ENCODE assay signal across 28 mouse cellular contexts in genomic region chr12:7054575-7054974, GRCm38 (mm10).
A peak's percentile ranks its signal among the peaks of the same experiment; 100 is the strongest.
DNase-seq lines count a peak whose midpoint lies in the region; ATAC-seq and TF ChIP-seq lines count a peak whose summit lies in the region.
"Had no signal": no experiment of that assay in that cellular context is flagged by ENCODE, and none has a peak within 500 bp of the region (broad histone marks: within the 10 kb centered on the region; RNA-seq: fewer than 3 reads in every experiment).

No protein-coding gene starts in this region.

- H3K4me2 ChIP-seq in hindbrain, embryonic 14.5 days (replicated peaks): no peak overlapping the region
- no peak overlapping the region for H3K4me2 ChIP-seq in hindbrain, embryonic 11.5 days (replicated peaks; ENCODE audit: low read depth, low read length)
- H3K4me2 ChIP-seq: embryonic facial prominence, embryonic 13.5 days; forebrain, embryonic 13.5 days; heart, embryonic 12.5 days; hindbrain, embryonic 12.5 days; limb, embryonic 13.5 days; liver, embryonic 12.5 days; midbrain, embryonic 15.5 days; stomach, embryonic 15.5 days had no signal

- CTCF ChIA-PET in Patski (lab: Charles Lee): no interaction called here

- H3K9ac ChIP-seq in hindbrain, embryonic 14.5 days: no peak overlapping the region
- H3K9ac ChIP-seq in hindbrain, embryonic 11.5 days (ENCODE audit: low read depth, low read length): no peak overlapping the region
- H3K9ac ChIP-seq: embryonic facial prominence, embryonic 13.5 days; forebrain, embryonic 13.5 days; heart, embryonic 12.5 days; hindbrain, embryonic 12.5 days; limb, embryonic 13.5 days; liver, embryonic 12.5 days; midbrain, embryonic 15.5 days; stomach, embryonic 15.5 days had no signal

- H3K36me3 ChIP-seq in hindbrain, embryonic 14.5 days (replicated peaks; ENCODE audit: control insufficient read depth, insufficient read depth): no peaks in the 10 kb centered on the region
- H3K36me3 ChIP-seq in hindbrain, embryonic 11.5 days (ENCODE audit: control insufficient read depth, insufficient read depth, low read length): no peaks in the 10 kb centered on the region
- H3K36me3 ChIP-seq: embryonic facial prominence, embryonic 13.5 days; heart, embryonic 12.5 days; hindbrain, embryonic 12.5 days; limb, embryonic 13.5 days; liver, embryonic 12.5 days; midbrain, embryonic 15.5 days; stomach, embryonic 15.5 days had no signal

- WGBS in hindbrain, embryonic 14.5 days: 82% methylated on average over 2 of the region's 2 CpGs
- 87% methylated on average over 2 of the region's 2 CpGs for WGBS in hindbrain, embryonic 11.5 days

- H3K27me3 ChIP-seq in hindbrain, embryonic 14.5 days (ENCODE audit: control insufficient read depth, insufficient read depth, low read length): no peaks in the 10 kb centered on the region
- H3K27me3 ChIP-seq in hindbrain, embryonic 11.5 days (ENCODE audit: control insufficient read depth, insufficient read depth, low read length): no peaks in the 10 kb centered on the region
- H3K27me3 ChIP-seq in Patski: peaks cover 9% of the 10 kb centered on the region
- H3K27me3 ChIP-seq: embryonic facial prominence, embryonic 13.5 days; forebrain, embryonic 13.5 days; heart, embryonic 12.5 days; hindbrain, embryonic 12.5 days; limb, embryonic 13.5 days; liver, embryonic 12.5 days; midbrain, embryonic 15.5 days; stomach, embryonic 15.5 days had no signal

- no peak overlapping the region for H3K27ac ChIP-seq in hindbrain, embryonic 14.5 days
- no peak overlapping the region for H3K27ac ChIP-seq in hindbrain, embryonic 11.5 days (ENCODE audit: low read depth, low read length)
- H3K27ac ChIP-seq: embryonic facial prominence, embryonic 13.5 days; forebrain, embryonic 13.5 days; hindbrain, embryonic 12.5 days; limb, embryonic 13.5 days; liver, embryonic 12.5 days; midbrain, embryonic 15.5 days; stomach, embryonic 15.5 days had no signal

- no peak overlapping the region for H3K4me3 ChIP-seq in hindbrain, embryonic 14.5 days (replicated peaks; ENCODE audit: low read length)
- no peak overlapping the region for H3K4me3 ChIP-seq in hindbrain, embryonic 11.5 days (ENCODE audit: low read depth, low read length)
- H3K4me3 ChIP-seq: embryonic facial prominence, embryonic 13.5 days; erythroblast, embryonic 14.5 days; forebrain, embryonic 13.5 days; heart, embryonic 12.5 days; hindbrain, embryonic 12.5 days; limb, embryonic 13.5 days; liver, embryonic 12.5 days; midbrain, embryonic 15.5 days; myocyte; stomach, embryonic 15.5 days had no signal

- POLR2A ChIA-PET in Patski (lab: Charles Lee): no interaction called here

- TF ChIP-seq CTCF in Patski (IDR thresholded peaks at IDR 0.05): peak; percentile 14

- ATAC-seq in hindbrain, embryonic 14.5 days (ENCODE audit: low FRiP score): no peak
- no peak for ATAC-seq in hindbrain, embryonic 11.5 days (ENCODE audit: low FRiP score)
- no peak for ATAC-seq in Patski
- ATAC-seq in inflammation-experienced regulatory T-cells, adult 6 months: no peak
- ATAC-seq: forebrain, embryonic 13.5 days; liver, embryonic 12.5 days; midbrain, embryonic 15.5 days had no signal

- no peaks in the 10 kb centered on the region for H3K4me1 ChIP-seq in hindbrain, embryonic 14.5 days (replicated peaks; ENCODE audit: control insufficient read depth, insufficient read depth, low read length)
- no peaks in the 10 kb centered on the region for H3K4me1 ChIP-seq in hindbrain, embryonic 11.5 days (replicated peaks; ENCODE audit: control insufficient read depth, insufficient read depth, low read length)
- H3K4me1 ChIP-seq: embryonic facial prominence, embryonic 13.5 days; forebrain, embryonic 13.5 days; hindbrain, embryonic 12.5 days; limb, embryonic 13.5 days; liver, embryonic 12.5 days; midbrain, embryonic 15.5 days; stomach, embryonic 15.5 days had no signal

- in situ Hi-C loops in Patski (cut with MboI; ENCODE audit: low pct_unique_long_range_greater_than_20kb): no loop called here

- no peaks in the 10 kb centered on the region for H3K9me3 ChIP-seq in hindbrain, embryonic 14.5 days (ENCODE audit: control insufficient read depth, low read length)
- no peaks in the 10 kb centered on the region for H3K9me3 ChIP-seq in hindbrain, embryonic 11.5 days (ENCODE audit: control insufficient read depth, low read length)
- H3K9me3 ChIP-seq: embryonic facial prominence, embryonic 13.5 days; forebrain, embryonic 13.5 days; heart, embryonic 12.5 days; hindbrain, embryonic 12.5 days; limb, embryonic 13.5 days; liver, embryonic 12.5 days; midbrain, embryonic 15.5 days; stomach, embryonic 15.5 days had no signal

- DNase-seq in hindbrain, embryonic 14.5 days (ENCODE audit: low spot score): peak; percentile 30
- DNase-seq in hindbrain, embryonic 11.5 days (ENCODE audit: low spot score): no peak
- DNase-seq in layer of hippocampus, adult 9-10 months (ENCODE audit: low spot score): peak; percentile 4
- DNase-seq in layer of hippocampus, adult 8-10 months (ENCODE audit: low spot score in 2 of 2): no peak
- DNase-seq in Patski (ENCODE audit: low read depth, low spot score): no peak
- DNase-seq in brain, adult 2 months (ENCODE audit: low read depth, low spot score): peak; percentile 13
- DNase-seq: adrenal gland, postnatal 10 days; cerebellum, adult 8-10 months; cerebellum, postnatal 36 days; gastrocnemius, postnatal 14 days; heart, adult 11 months; heart, postnatal 10 days; layer of hippocampus, postnatal 36 days; lung, adult 18-20 months; lung, postnatal 14 days; thymus, adult 18-20 months; thymus, postnatal 4 days had no signal

Comparison
In these comparisons a context has a peak if more than half of its experiments do, and no peak if none do; other contexts are left out.
1. DNase-seq: peak in hindbrain, embryonic 14.5 days (single experiment), layer of hippocampus, adult 9-10 months (single experiment) and brain, adult 2 months (single experiment); none in hindbrain, embryonic 11.5 days (single experiment), layer of hippocampus, adult 8-10 months (0 of 2) and Patski (single experiment).